Mouse (Mus musculus): ENCODE measurements at regions not wholly inside any gene's neighbourhood (a gene's known extent, or its start where the extent isn't known, plus 50 kb on each side); places are given as distances from the start of the nearest gene placed in this dataset.

- H3K4me2 ChIP-seq (ENCODE audit: low read length), result no peak overlapping the region
- H3K9ac ChIP-seq (ENCODE audit: low read depth, low read length), result no peak overlapping the region
- H3K36me3 ChIP-seq (ENCODE audit: insufficient read depth, low read length), result no peaks in the 10 kb centered on the region
- no peak overlapping the region for H3K4me3 ChIP-seq (replicated peaks; ENCODE audit: low read depth, low read length)
- WGBS, result 87% methylated on average over 5 of the region's 5 CpGs
- no peaks in the 10 kb centered on the region for H3K27me3 ChIP-seq (ENCODE audit: insufficient read depth, low read length)
- TF ChIP-seq CTCF (IDR thresholded peaks at IDR 0.05; ENCODE audit: low read depth), result no peak
- ATAC-seq (replicated peaks; ENCODE audit: low FRiP score, low read depth) (no peak), DNase-seq (ENCODE audit: low spot score) (no peak)
- H3K9me3 ChIP-seq (replicated peaks; ENCODE audit: low read length), result no peaks in the 10 kb centered on the region
- no peak overlapping the region for H3K27ac ChIP-seq
- no peaks in the 10 kb centered on the region for H3K4me1 ChIP-seq (replicated peaks; ENCODE audit: insufficient read depth, low read length)
These were observed 176.2 kb downstream of the Sox2 start for GRCm38 (mm10) chr3:34826396-34826795.

DNA sequence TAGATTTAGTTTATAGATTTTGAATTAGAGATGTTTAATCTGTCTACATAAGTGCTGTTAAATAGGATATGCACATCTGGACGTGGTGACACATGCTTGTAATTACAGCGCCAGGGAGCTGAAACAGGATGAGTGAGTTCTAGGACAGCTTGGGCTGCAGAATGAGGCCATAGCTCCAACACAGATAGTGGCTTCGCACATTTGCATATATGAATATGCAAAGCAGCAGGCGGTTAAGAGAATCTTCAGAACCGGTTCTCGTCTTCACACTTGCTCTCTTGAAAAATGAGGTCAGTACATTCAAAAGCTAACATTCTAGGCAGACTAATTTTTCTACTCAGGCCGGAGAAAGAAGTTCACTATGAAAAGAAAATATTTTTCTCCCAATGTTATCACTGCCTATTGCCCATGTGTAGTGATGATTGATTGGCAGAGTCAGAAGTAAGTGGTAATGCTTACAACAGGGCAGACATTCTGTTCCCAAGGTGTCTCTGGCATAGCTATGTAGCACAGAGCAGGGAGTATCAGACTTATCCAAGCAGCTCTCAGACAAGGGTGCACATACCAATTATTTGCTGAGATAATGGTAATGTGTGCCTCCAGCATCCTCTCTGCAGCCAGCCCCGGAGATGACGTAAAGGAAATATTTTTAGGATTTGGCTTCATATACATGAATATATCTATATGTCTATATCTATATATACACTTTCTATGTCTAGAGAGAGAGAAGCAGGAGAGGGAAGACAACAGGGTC, 178.4 kb downstream of the Sox2 start:
- Histone ChIP-seq H3K27ac (no peak overlapping the region), H3K36me3 (ENCODE audit: insufficient read depth, low read length) (no peaks in the 10 kb centered on the region), H3K9me3 (replicated peaks; ENCODE audit: low read length) (no peaks in the 10 kb centered on the region), H3K4me1 (replicated peaks; ENCODE audit: insufficient read depth, low read length) (no peaks in the 10 kb centered on the region), H3K9ac (ENCODE audit: low read depth, low read length) (no peak overlapping the region), H3K4me2 (ENCODE audit: low read length) (no peak overlapping the region), H3K27me3 (ENCODE audit: insufficient read depth, low read length) (no peaks in the 10 kb centered on the region), H3K4me3 (replicated peaks; ENCODE audit: low read depth, low read length) (no peak overlapping the region)
- TF ChIP-seq CTCF (IDR thresholded peaks at IDR 0.05; ENCODE audit: low read depth), result no peak
- DNase-seq (ENCODE audit: low spot score) (no peak), ATAC-seq (replicated peaks; ENCODE audit: low FRiP score, low read depth) (no peak)
- 69% methylated on average over 9 of the region's 9 CpGs for WGBS

DNA sequence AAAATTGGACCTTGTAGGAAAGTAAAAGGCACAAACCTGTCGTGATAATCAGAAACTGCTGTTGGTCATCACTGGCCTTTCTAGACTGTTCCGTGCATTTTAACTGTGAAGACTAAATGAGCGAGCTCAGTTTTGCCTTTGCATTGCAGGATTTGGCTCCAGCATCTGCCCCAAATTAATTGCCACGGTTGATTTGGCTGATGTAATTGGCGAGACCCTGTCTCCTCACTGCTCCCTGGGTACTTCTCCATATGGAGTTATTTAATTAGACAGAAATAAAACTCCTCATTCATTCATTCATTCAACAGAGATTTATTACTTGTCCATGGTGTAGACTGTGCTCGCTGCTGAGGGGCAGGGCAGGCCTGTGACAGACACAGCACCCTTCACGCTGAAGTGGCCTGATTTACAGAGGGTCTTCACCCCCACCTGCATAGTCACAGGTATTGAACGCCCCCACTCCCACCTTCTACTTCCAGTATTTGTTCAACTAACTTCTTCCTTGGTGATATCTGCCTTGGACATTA, 186.6 kb downstream of the Sox2 start:
- no peak for TF ChIP-seq CTCF (IDR thresholded peaks at IDR 0.05; ENCODE audit: low read depth)
- H3K9ac ChIP-seq (ENCODE audit: low read depth, low read length), result no peak overlapping the region
- H3K4me3 ChIP-seq (replicated peaks; ENCODE audit: low read depth, low read length), result no peak overlapping the region
- DNase-seq (ENCODE audit: low spot score) (no peak), ATAC-seq (replicated peaks; ENCODE audit: low FRiP score, low read depth) (no peak)
- H3K27me3 ChIP-seq (ENCODE audit: insufficient read depth, low read length), result no peaks in the 10 kb centered on the region
- no peaks in the 10 kb centered on the region for H3K4me1 ChIP-seq (replicated peaks; ENCODE audit: insufficient read depth, low read length)
- no peaks in the 10 kb centered on the region for H3K9me3 ChIP-seq (replicated peaks; ENCODE audit: low read length)
- no peak overlapping the region for H3K4me2 ChIP-seq (ENCODE audit: low read length)
- H3K27ac ChIP-seq, result no peak overlapping the region
- 65% methylated on average over 8 of the region's 8 CpGs for WGBS
- no peaks in the 10 kb centered on the region for H3K36me3 ChIP-seq (ENCODE audit: insufficient read depth, low read length)

GRCm38 (mm10) chr3:34837644-34838332, 187.6 kb downstream of the Sox2 start:
- DNase-seq (ENCODE audit: low spot score) (no peak), ATAC-seq (replicated peaks; ENCODE audit: low FRiP score, low read depth) (no peak)
- no peaks in the 10 kb centered on the region for H3K9me3 ChIP-seq (replicated peaks; ENCODE audit: low read length)
- WGBS, result 70% methylated on average over 11 of the region's 11 CpGs
- H3K4me1 ChIP-seq (replicated peaks; ENCODE audit: insufficient read depth, low read length), result no peaks in the 10 kb centered on the region
- H3K27me3 ChIP-seq (ENCODE audit: insufficient read depth, low read length), result no peaks in the 10 kb centered on the region
- H3K4me2 ChIP-seq (ENCODE audit: low read length), result no peak overlapping the region
- H3K36me3 ChIP-seq (ENCODE audit: insufficient read depth, low read length), result no peaks in the 10 kb centered on the region
- TF ChIP-seq CTCF (IDR thresholded peaks at IDR 0.05; ENCODE audit: low read depth), result no peak
- H3K9ac ChIP-seq (ENCODE audit: low read depth, low read length), result no peak overlapping the region
- no peak overlapping the region for H3K27ac ChIP-seq
- no peak overlapping the region for H3K4me3 ChIP-seq (replicated peaks; ENCODE audit: low read depth, low read length)

DNA sequence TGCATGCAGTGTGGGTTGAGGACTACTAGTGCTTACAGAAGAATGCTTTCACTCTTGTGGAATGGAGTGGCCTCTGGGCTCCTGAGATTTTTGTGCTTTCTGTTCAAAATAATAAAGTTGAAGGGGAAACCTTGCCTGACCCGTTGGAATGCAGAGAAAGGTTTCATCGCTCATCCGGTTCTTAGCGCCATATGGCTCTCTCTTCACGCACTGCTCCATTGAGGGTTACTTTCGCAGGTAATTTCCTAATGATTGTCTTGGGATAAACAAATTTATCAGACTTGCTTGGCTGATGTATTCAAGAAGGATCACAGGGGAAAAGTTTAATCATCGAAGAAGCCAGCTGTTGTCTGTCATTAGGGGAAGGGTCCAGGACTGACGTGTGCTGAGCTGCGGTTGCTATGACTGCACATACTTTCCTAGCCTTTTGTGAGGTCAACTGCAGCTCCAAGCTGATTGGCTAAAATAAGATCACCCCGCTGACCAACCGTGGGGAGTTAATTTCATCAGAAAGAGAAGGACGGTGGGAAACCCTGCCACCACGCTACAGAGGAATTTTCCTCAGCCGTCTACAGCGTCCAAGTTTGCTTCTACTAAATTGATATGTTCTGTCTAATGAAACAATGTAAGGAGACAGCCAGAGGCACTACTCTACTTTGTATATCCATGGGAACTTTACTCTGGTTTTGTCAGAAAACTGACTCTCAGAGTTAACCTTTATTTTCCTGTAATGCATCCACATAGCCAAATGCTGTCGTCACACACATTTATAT, 210.9 kb downstream of the Sox2 start:
- Histone ChIP-seq H3K9me3 (replicated peaks; ENCODE audit: low read length) (no peaks in the 10 kb centered on the region), H3K9ac (ENCODE audit: low read depth, low read length) (no peak overlapping the region), H3K4me3 (replicated peaks; ENCODE audit: low read depth, low read length) (no peak overlapping the region), H3K4me1 (replicated peaks; ENCODE audit: insufficient read depth, low read length) (no peaks in the 10 kb centered on the region), H3K4me2 (ENCODE audit: low read length) (no peak overlapping the region), H3K27ac (no peak overlapping the region), H3K36me3 (ENCODE audit: insufficient read depth, low read length) (no peaks in the 10 kb centered on the region), H3K27me3 (ENCODE audit: insufficient read depth, low read length) (no peaks in the 10 kb centered on the region)
- WGBS, result 64% methylated on average over 16 of the region's 16 CpGs
- no peak for TF ChIP-seq CTCF (IDR thresholded peaks at IDR 0.05; ENCODE audit: low read depth)
- ATAC-seq (replicated peaks; ENCODE audit: low FRiP score, low read depth) (0 out of 2 replicates have a peak, but pooled peaks have one; percentile 36), DNase-seq (ENCODE audit: low spot score) (peak; percentile 53)
